Mouse (Mus musculus) thymus, adult 18-20 months (tissue): Measurements from ENCODE around the gene Dock7.

Source experiments
- DNase-seq, 2 experiments: peaks; one replicate each; pipeline ENCODE4 v3.0.0; 2022; ENCODE audit warnings: mixed read lengths in 2 of 2

Gene Dock7

GRCm38 (mm10) chr4:99119051-99119450, 1.7 kb downstream of the Dock7 start:
- DNase-seq: no peak

GRCm38 (mm10) chr4:99115797-99116196, 4.9 kb downstream of the Dock7 start:
- no peak for DNase-seq

DNA sequence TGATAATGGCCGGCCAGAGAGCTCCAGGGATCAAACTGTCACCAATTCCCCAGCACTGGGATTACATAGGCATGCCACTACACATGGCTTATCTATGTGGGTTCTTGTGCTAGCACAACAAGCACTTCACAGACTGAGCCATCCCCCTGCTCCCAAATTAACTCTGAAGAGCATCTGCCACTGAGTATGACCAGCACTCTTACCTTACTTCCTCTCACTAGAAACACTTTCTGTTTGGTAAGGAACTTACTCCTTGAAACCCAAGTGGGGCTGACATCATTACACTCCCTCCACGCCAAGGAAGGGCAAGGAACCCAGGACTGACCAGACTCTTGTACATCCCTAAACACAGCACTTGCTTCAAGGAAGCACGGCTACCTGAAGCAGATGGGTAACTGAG, 9.0 kb downstream of the Dock7 start:
- DNase-seq: no peak

- no peak for DNase-seq
These were observed 11.9 kb downstream of the Dock7 start for GRCm38 (mm10) chr4:99108817-99109216.

DNA sequence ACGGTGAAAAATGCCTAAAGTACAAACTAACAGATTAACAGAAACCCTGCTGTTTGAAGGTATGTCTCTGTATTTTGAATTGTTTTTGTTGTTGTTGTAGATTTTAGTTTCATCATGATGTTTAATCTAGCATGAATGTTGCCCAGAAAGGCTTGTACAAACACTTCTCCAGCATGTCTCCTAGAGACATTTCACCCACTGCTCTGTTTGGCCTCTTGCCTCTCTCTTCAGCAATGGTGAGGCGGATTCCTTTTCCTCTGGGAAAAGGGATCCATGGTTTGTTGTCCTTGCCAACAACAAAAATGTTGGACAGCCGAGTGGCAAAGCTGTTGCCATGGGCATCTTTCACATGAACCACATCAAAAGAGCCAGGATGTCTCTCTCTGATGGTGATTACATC, 17.9 kb downstream of the Dock7 start:
- DNase-seq: no peak

- DNase-seq: no peak
These were observed 20.0 kb downstream of the Dock7 start for GRCm38 (mm10) chr4:99100724-99101123.

- DNase-seq: no peak
These were observed 28.9 kb downstream of the Dock7 start for GRCm38 (mm10) chr4:99091777-99092176.

DNA sequence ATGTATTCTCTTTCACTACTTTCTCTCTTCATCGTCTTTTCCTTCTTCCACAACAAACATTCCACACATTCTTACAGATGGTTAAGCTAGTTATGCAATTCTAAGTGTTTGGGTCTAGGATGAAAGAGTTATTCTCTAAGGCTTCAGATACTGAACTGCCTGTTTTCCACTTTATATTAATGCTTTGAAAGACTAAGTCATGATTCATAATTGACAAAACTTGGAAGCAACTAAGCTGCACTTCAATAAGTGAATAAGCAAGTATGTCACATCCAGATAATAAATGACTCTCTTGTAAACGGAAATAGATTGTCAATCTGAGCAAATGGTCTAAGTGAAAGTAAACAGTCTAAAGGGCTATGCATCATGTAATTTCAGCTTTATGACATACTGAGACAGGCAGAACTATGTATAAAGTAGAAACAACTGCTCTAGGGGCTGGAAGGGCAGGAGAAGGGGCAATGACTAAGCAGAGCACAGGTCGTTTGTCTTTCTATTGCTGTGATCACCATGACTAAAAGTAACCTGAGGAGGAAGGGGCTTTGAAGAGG, 29.5 kb downstream of the Dock7 start:
- no peak for DNase-seq

DNA sequence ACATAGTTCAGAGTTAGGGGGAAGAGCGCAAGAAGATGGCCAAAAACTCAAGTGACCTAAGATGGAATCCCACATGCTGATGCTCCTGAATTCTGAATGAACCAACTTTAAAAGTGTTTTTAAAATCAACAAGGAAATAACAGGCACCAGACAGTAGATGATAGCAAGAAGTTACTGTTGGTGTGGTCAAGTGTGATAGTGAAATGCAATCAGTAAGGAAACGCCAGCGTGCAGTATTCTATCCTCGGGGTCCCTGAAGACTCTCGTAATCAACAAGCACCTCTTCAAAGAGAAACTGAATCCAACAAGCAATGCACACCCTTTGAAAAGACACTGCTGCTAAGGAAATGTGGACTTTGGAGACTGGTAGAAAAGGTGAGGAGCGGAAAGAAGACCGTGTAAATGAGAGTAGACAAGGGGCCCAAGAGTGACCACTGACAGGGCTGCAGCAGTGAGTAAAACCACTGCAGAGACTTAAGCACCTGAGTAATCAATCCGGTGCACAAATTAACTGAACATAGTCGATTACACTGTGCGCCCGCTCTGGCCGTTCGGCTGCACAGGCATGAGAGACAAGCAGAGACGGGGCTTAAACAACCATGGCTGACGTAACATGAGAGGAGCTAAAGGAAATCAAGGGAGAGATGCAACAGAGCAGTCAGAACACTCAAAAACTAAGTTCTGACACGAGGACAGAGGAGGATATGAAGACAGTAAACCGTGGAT, 32.8 kb downstream of the Dock7 start:
- no peak for DNase-seq

- no peak for DNase-seq
These were observed 36.9 kb downstream of the Dock7 start for GRCm38 (mm10) chr4:99083862-99084261.

- DNase-seq: no peak
These were observed 39.5 kb downstream of the Dock7 start for GRCm38 (mm10) chr4:99081169-99081568.

DNA sequence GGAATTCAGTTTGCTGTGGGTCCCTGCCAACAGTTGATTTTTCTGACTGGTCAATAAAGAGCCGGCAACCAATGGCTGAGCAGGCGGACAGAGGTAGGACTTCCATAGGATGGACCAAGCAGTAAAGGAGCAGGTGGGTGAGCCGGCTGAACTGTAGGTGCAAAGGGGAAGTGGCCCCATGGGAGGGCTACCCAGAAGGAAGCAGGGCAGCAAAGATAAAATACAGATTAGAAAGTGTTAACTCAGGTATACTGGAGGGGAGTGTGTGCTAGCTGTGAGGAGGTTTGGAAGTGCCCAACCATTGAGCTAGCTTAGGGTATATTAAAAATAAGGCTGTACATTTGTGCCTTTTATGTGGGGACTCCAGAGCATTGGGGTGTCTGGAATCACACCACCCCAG, 42.7 kb downstream of the Dock7 start:
- DNase-seq: no peak

- DNase-seq: no peak
These were observed 51.9 kb downstream of the Dock7 start for GRCm38 (mm10) chr4:99068806-99069205.

DNA sequence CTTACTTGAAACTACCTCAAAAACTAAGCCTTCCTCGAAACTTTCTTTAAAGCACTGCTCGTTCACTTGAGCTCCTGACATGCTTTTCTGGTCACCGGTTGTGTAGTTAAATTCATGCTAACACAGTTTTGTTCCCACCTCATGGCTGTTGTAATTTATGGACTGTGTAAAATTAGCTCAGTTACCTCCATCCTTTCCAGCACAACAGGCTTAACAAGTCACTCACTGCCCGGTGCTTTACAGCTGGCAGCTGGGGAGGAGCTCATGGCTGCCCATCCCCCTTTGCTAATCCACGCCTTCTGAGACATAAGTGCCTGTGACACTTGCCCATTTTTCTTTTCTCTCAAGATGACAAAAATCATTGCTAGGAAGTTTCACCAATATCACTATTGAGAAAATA, 56.2 kb downstream of the Dock7 start:
- no peak for DNase-seq

DNA sequence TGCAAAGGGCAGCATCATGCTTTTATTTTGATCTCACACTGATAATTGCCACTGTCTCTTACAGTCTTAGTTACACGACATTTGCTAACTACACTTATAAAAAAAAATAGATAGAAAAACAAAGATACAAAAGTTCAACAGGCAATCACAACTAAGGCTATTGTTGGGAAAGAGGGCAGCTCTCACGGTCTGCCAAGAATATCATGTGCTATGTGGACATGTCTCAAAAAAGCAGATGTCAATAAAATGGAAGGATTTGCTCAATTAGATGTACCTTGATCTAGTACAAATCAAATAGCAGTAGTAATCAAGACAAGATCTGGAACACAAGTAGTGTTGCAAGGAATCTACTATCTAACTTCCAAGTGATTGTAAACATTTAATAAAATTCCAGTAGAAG, 72.1 kb downstream of the Dock7 start:
- DNase-seq: no peak

DNA sequence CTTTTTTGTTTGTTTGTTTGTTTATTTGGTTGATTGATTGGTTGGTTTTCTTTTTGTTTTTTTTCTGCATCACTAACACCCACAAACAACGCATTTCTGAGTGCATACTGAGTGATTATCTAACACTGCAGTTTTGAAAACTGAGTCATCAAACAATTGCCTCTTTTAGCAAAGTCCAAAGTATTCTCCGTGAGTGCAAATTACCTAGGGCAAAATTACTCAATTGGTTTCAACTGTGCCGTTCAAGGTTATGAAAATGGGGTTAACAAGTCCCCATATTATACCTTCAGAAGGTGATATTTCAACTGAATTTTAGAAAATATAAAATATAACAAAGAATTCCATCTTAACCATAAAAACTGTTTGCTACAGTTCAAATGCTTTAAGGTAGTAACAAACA, 74.2 kb downstream of the Dock7 start:
- no peak for DNase-seq

DNA sequence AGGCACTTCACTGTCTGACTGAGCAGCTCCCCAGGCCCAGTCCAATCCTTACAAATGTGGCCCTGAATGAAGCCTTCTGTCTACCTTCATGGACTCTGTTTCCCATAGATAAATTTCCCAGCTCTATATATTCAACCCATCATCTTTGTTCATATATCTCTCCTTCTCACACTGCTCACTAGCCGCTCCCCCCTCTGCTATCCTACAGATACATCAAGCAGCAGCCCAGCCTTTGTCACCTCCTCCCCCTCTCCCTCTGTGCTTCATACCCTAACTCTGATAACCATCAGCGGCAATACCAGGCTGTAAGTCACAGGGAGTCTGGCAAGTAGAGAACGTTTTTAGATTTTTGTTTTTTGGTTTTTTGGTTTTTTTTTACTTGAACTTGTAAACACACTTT, 75.9 kb downstream of the Dock7 start:
- no peak for DNase-seq

GRCm38 (mm10) chr4:99032921-99033320, 87.8 kb downstream of the Dock7 start:
- no peak for DNase-seq

DNA sequence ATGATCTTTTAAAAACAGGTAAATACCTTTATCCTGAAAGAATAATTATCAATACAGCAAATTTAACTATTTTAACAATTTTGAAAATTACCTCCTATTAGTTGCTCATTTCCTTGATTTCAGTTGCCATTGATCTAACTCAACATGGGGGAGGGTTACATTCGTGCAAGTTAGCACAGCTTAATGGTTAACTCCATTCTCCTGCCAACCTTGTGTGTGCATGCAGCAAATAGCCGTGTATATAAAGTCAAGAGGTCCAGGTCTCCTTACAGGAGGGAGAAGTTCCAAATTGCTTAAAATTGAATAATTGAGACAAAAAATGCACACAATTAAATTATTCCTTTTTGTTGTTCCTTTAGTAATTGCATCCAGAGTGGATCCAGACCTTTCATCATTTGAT, 90.0 kb downstream of the Dock7 start, which contains the start of gene Angptl3:
Angptl3 (plus strand) TSS at position 269 of the 400 bp plus-strand sequence.
- no peak for DNase-seq

DNA sequence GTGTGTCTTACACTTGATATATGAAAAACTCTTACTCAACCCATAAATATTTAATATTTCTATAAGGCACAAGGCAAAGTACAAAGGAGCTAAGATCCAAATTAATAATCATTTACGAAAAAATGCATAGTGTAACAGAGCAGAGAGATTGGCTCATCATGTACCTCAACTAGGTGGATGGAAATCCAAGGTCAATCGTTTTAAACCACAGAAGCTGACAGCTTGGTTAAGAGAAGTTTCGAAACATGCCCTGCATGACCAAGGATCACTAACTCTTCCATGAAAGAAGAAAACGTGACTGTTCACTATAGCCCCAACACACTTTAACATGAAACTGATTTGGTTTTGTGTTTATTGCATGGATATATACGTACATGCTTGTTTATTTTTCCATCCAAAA, 92.3 kb downstream of the Dock7 start:
- no peak for DNase-seq

- DNase-seq: no peak
These were observed 98.5 kb downstream of the Dock7 start for GRCm38 (mm10) chr4:99022221-99022620.

DNA sequence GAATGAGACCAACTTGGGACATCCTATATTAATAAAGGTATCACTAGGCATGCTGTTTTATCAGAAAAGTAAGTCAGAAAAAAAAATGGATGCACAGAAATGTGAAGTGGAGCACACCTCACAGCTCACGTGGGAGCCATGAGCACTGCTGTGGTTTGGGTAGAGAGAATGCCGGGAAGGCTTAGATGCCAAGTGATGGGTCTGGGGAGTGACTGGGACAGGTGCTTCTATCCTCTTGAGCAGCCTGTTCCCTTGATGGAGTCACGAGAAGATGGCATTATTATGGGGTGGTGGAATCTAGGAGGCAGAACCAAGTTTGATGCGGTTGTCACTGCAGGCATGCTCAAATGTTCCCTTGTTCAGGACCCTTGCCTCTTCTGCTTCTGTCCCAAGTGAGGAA, 109.7 kb downstream of the Dock7 start:
- no peak for DNase-seq

DNA sequence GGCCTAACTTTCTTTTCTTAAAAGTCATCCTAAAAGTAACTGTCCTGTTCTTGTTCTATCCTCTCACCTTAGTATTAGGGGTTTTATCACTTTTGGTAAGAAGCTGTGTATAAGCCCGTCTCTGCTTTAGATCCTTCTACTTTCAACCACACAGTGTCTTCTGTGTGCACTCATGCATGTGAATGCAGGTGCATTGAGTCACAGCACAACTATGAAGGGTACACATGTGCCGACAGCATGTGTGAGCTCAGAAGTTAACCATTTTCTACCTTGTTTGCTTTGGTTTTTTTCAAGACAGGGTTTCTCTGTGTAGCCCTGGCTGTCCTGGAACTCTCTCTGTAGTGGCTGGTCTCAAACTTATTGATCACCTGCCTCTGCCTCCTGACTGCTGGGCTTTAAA, 114.4 kb downstream of the Dock7 start:
- DNase-seq: no peak

DNA sequence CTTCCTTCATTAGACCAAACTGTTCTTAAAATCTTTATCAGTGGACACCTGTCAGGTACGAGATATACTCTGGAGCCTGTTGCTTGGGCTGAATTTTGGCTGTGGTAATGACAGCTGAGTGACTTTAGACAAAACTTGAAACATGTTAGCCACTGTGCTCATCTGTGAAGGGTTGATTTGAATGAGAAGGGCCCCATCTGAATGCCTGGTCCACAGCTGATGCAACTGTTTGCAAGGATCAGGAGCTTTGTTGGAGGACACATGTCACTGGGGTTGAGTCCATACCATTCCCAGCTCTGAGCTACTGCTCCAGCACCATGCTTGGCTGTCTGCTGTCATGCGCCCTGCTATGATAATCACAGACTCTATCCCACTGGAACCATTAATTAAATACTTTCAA, 115.1 kb downstream of the Dock7 start:
- no peak for DNase-seq

- no peak for DNase-seq
These were observed 127.2 kb downstream of the Dock7 start for GRCm38 (mm10) chr4:98993491-98993890.
